19 mouse cellular contexts compared by ENCODE assay signal in genomic region chr10:126371881-126372280, GRCm38 (mm10).
DNase-seq lines count a peak whose midpoint lies in the region.
"Had no signal": no experiment of that assay in that cellular context is flagged by ENCODE, and none has a peak within 500 bp of the region (broad histone marks: within the 10 kb centered on the region; RNA-seq: fewer than 3 reads in every experiment).

No protein-coding gene starts in this region.

- intact Hi-C loops in heart, postnatal 25 days (cut with DNase I) = no loop called here

- peak; percentile 25 for DNase-seq in heart, adult 11 months
- no peak for DNase-seq in heart, postnatal 25 days (ENCODE audit: low spot score)
- DNase-seq in ES-CJ7 (ENCODE audit: low read depth, low spot score) (peak; percentile 42), R1 (ENCODE audit: low read depth, low spot score) (peak; percentile 85), ZHBTc4 (ENCODE audit: low read depth, low spot score) (peak; percentile 82)
- DNase-seq in lung, postnatal 14 days = no peak
- DNase-seq in ovary, postnatal 36 days (ENCODE audit: low spot score) = no peak
- DNase-seq: adrenal gland, adult 8-10 months; adrenal gland, postnatal 14 days; adrenal gland, postnatal 36 days; B cell, adult 2 months; cerebellum, adult 11 months; cerebellum, adult 18-20 months; cerebellum, adult 8-10 months; cerebellum, adult 9-11 months; cerebellum, postnatal 14 days; cerebellum, postnatal 36 days; embryo, embryonic 11 days; forebrain, postnatal 0 days had no signal

Comparison
In these comparisons a context has a peak if more than half of its experiments do, and no peak if none do; other contexts are left out.
1. DNase-seq: peak in heart, adult 11 months (single experiment), ES-CJ7 (single experiment), R1 (single experiment) and ZHBTc4 (single experiment); none in heart, postnatal 25 days (single experiment), lung, postnatal 14 days (single experiment) and ovary, postnatal 36 days (single experiment).